Mouse (Mus musculus) ovary, adult 18-20 months (tissue): ENCODE measurements at regions not wholly inside any gene's neighbourhood (a gene's known extent, or its start where the extent isn't known, plus 50 kb on each side); places are given as distances from the start of the nearest gene placed in this dataset.

Experiments
- DNase-seq: peaks from one replicate; pipeline ENCODE4 v3.0.0; 2022; ENCODE audit warnings: low spot score, mixed read lengths

- no peak for DNase-seq
Measured at GRCm38 (mm10) chr9:74650036-74650435, 211.7 kb upstream of the Onecut1 start.

- DNase-seq: no peak
Measured at GRCm38 (mm10) chr9:74655956-74656355, 205.8 kb upstream of the Onecut1 start.

- DNase-seq: no peak
Measured at GRCm38 (mm10) chr9:74656392-74656791, 205.3 kb upstream of the Onecut1 start.

- no peak for DNase-seq
Measured at GRCm38 (mm10) chr9:74671356-74671952, 190.3 kb upstream of the Onecut1 start.

GRCm38 (mm10) chr9:74672261-74672660, 189.5 kb upstream of the Onecut1 start:
- DNase-seq: no peak

- DNase-seq: no peak
Measured at GRCm38 (mm10) chr9:74698229-74698628, 163.5 kb upstream of the Onecut1 start.

- DNase-seq: no peak
Measured at GRCm38 (mm10) chr9:74705698-74706097, 156.0 kb upstream of the Onecut1 start.

- no peak for DNase-seq
Measured at GRCm38 (mm10) chr9:74707608-74708007, 154.1 kb upstream of the Onecut1 start.

- DNase-seq: no peak
Measured at GRCm38 (mm10) chr9:74711698-74712097, 150.0 kb upstream of the Onecut1 start.

GRCm38 (mm10) chr9:74732451-74732850, 129.3 kb upstream of the Onecut1 start:
- DNase-seq: no peak

- no peak for DNase-seq
Measured at GRCm38 (mm10) chr9:74741949-74742348, 119.8 kb upstream of the Onecut1 start.

GRCm38 (mm10) chr9:74747886-74748285, 113.8 kb upstream of the Onecut1 start:
- no peak for DNase-seq

- no peak for DNase-seq
Measured at GRCm38 (mm10) chr9:74758025-74758424, 103.7 kb upstream of the Onecut1 start.

- DNase-seq: no peak
Measured at GRCm38 (mm10) chr9:74758876-74759275, 102.8 kb upstream of the Onecut1 start.

GRCm38 (mm10) chr9:74780419-74780818, 81.3 kb upstream of the Onecut1 start:
- DNase-seq: no peak

GRCm38 (mm10) chr9:74793394-74793793, 68.3 kb upstream of the Onecut1 start:
- no peak for DNase-seq

- DNase-seq: no peak
Measured at GRCm38 (mm10) chr9:74795994-74796393, 65.7 kb upstream of the Onecut1 start.

GRCm38 (mm10) chr9:74797272-74797844, 64.4 kb upstream of the Onecut1 start:
- no peak for DNase-seq

- DNase-seq: no peak
Measured at GRCm38 (mm10) chr9:74801091-74801490, 60.6 kb upstream of the Onecut1 start.

- DNase-seq: no peak
Measured at GRCm38 (mm10) chr9:74811437-74811836, 50.3 kb upstream of the Onecut1 start.
